Mouse (Mus musculus) urinary bladder, postnatal 10 days (tissue): ENCODE results near the gene Atad2b.
"Not testable (repeated sequence)": the region's sequence is repeated elsewhere in the genome, so short reads cannot be mapped to it uniquely, and the experiment has no call there.

ENCODE experiments used
- DNase-seq: peaks from one replicate; pipeline ENCODE4 v3.0.0; 2022; ENCODE audit warnings: low spot score

The Atad2b gene

GRCm38 (mm10) chr12:4910496-4910895, 6.7 kb upstream of the Atad2b start:
- not testable (repeated sequence) for DNase-seq

GRCm38 (mm10) chr12:4911716-4912115, 5.4 kb upstream of the Atad2b start:
- no peak for DNase-seq

DNA sequence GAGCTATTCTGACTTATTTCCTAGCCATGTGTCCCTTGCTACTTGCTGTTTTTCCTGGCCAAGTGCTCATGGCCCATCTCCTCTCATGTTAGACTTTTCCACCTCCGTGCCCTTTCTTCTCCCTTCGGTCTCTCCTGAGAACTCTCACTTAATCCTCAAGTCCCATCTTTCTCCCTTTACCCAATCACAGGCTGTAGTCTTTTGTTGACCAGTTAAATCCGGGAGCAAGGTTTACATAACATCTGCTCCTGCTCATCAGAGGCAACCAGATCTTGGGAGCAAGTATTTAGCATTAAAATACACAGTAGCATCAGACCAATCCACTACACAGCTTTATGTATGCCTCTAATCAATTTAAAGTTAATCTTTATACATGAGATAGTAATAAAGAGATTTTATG, 2.7 kb upstream of the Atad2b start:
- no peak for DNase-seq

GRCm38 (mm10) chr12:4914944-4915343, 2.2 kb upstream of the Atad2b start:
- no peak for DNase-seq

- no peak for DNase-seq
Measured at GRCm38 (mm10) chr12:4917805-4918591, 845 bp downstream of the Atad2b start.

DNA sequence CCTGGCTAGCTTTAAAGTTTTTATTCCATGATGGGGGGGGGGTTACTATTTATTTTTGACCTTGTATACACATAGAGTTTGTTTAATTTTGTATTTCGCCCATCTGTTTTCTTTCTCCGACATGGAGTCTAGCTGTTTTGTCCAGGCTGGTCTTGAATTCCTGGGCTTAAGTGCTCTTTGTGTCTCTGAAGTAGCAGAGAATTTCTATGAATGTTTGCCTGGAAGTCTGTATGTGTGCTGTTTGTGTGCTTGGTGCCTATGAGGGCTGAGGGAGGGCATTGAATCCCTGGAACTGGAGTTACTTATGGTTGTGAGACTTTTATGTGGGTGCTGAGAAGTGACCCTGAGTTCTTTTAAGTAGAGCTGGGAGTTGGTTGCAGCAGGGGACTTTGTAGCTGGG, 11.0 kb downstream of the Atad2b start:
- no peak for DNase-seq

- no peak for DNase-seq
Measured at GRCm38 (mm10) chr12:4930820-4931548, 13.8 kb downstream of the Atad2b start.

DNA sequence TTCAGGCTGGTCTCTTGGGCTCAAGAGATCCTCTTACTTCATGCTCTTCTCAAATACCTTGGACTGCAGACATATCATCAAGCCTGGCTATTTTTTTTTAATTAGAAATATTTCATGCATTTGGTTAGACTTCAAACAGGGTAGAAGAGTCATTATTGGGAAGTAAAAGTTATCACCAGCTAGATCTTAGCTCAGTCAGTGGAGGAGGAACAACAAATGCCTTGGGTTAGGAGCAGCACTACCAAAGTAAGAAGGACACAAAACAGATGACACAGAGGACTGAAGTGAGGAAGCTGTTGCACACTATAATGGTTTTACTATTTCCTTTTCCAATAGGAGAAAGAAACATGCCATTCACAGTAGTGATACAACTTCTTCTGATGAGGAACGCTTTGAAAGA, 35.1 kb downstream of the Atad2b start:
- no peak for DNase-seq

DNA sequence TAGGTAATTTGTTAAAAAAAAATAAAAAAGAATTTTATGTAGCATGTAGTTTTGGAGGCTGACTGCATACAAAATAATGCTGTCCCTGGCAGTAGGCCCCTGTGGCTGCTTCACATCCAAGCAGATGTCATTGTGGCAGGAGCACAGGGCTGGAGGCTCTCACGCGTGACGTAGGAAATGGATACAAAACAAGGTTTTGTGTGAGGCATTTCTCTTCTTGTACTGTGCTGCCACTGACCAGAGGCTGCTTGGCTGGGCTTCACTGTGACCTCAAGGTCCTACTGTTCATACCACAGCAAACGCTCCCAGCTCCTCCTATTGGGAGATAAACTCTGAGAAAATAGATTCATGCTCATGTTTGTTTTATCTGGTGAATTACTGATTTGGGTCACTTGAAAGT, 36.0 kb downstream of the Atad2b start:
- no peak for DNase-seq

- DNase-seq, result peak; percentile 23
Measured at GRCm38 (mm10) chr12:4972939-4973338, 55.8 kb downstream of the Atad2b start.

DNA sequence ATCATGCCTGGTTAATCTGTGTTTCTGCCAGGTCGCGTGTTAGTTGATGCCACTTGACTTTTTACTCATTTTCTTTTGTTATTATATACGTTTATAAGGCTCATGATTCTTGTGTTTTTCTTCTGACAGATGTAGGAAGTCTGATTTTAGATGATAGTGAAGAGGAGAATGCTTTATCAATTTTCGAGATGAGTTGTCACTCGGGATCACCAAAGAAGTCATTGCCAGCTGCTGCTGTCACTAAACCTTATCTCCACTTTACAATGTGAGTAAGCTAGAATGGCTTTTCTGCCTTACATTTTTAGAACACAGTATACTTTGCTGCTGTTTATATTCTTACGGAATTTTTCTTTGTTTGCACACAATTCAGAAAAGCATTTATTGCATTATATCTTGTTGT, 61.2 kb downstream of the Atad2b start:
- no peak for DNase-seq

DNA sequence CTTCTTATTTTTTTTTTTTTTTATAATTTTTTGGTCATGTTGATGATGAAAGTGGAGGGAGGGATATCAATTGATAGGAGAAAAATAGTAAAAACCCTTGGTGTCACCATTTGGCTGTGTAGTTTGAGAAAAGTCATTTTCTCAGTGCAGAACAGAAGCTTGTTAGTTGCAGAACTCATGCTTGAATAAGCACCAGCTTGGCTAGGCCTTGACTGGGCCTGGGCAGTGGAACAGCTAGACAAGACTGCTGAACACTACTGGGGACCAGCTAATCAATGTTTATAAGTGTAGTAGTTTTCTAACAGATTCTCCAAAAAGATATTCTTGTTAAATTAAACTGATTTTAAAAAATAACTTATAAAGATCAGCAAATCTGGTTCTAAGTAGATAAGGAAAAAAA, 79.8 kb downstream of the Atad2b start:
- no peak for DNase-seq

- no peak for DNase-seq
Measured at GRCm38 (mm10) chr12:5005338-5005737, 88.2 kb downstream of the Atad2b start.

DNA sequence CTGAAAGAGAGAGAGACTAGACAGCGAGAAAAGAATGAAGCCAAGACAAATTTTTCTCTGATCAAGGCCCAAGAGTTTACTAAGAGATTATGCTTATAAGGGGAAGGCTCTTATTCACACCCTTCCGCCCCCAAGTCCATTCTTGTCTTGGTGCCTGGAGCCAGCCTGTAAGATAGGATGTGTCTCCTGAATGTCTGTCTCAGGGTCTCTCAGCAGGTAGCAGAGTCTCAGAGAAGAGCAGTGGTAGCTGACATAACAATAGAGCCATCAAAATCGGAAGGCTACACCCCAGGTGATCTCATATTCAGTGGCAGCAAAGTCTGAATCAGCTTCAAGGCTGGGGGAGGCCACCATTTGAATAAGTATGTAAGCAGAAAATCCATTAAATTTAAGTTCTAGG, 88.6 kb downstream of the Atad2b start:
- DNase-seq, result not testable (repeated sequence)

GRCm38 (mm10) chr12:5008638-5009037, 91.5 kb downstream of the Atad2b start:
- DNase-seq, result not testable (repeated sequence)

- DNase-seq, result no peak
Measured at GRCm38 (mm10) chr12:5025226-5025861, 108.2 kb downstream of the Atad2b start.

DNA sequence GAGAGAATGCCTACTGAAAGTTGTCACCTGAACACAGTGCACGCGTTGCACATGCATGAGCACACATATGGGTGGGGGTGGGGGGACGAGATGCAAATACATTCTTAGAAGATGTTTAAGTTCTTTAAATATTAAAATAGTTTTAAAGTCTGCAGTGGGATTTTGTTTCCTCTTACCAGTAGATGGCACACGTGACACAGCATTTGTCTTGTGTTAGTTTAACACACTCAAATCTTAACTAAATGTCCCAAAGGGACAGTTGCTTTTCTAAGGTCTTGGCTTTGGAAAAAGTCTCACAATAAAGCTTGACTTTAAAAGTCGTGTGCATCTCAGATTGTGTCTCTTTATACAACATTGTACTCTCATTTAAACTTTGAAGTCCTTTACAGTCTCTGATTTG, 111.9 kb downstream of the Atad2b start:
- no peak for DNase-seq

DNA sequence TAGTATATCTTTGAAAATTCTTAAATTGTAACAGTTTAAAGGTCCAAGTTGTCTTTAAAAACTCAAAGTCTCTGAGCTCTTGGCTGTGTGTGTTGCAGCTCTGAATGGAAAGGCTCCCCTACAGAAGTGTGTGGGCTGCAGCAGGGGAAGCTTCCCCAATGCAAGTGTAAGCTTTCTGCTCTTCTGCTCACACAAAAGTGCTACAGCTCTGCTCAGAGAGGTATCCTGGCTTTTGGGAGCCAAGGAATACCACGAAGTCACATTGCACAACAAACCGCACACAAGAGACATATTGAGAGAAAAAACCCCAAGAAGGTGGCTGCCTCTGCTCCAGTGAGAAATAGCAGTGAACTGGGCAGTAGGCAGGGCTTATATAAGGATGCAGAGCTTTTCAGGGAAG, 120.9 kb downstream of the Atad2b start:
- no peak for DNase-seq

GRCm38 (mm10) chr12:5044141-5044540, 127.0 kb downstream of the Atad2b start:
- no peak for DNase-seq

GRCm38 (mm10) chr12:5048104-5048503, 131.0 kb downstream of the Atad2b start:
- DNase-seq, result no peak

GRCm38 (mm10) chr12:5067590-5067989, 150.4 kb downstream of the Atad2b start:
- no peak for DNase-seq

DNA sequence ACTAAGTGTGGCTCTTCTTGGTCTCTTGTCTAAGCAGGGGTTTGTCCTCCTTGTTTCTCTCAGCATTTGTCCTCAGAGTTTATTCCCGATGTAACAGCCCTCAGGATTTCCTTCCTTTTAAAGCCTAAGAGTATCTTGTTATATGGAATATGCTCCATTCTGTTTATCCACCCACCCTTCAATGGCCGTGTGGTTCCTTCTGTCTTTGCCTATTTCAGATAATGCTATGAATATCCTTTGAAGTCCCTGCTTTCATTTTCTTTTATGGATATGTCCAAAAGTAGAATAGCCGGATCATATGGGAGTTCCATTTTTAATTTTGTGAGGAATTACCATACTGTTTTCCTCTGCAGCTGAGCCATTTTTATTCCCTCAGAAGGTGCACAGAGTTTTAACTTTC, 153.0 kb downstream of the Atad2b start:
- no peak for DNase-seq

DNA sequence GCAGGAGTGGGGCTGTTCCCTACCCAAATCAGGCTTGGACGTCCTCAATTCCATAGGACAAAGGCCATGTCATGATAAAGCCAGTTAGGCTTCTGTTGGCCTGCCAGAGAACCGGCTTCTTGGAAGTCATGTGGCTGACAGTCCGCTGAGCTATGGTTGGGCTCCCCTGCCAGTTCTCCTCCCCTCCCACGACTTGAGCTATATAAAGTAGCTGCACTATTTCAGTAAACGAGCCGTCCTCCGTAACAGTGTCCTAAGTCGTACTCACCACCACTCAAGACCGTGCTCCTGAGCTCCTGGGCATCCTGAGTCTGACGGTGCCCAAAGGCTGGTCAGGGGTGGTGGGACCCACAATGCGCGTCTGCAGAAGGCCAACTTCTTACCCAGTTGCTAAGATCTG, 156.0 kb downstream of the Atad2b start:
- no peak for DNase-seq
